Mouse (Mus musculus): ENCODE measurements at regions not wholly inside any gene's neighbourhood (a gene's known extent, or its start where the extent isn't known, plus 50 kb on each side); places are given as distances from the start of the nearest gene placed in this dataset.
A peak's percentile ranks its signal among the peaks of the same experiment; 100 is the strongest.

DNA sequence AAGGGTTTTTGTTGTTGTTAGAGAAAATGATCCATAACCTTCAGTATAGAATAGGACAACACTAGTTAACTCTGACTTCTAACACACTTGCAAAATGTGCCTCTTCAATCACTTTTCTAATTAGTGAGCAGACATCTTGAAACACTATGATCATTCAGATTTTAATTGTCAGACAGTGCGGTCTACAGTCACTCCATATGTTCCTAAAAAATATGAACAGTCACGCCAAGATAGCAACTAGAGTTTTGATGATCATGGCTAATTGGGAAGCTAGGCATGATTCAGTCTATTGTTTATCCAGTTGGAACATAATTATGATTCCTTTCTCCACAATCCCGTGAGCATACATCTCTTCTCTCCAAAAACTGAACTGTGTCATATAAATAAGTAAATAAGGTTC, 372.1 kb downstream of the Fam198b start:
- no peak for DNase-seq

DNA sequence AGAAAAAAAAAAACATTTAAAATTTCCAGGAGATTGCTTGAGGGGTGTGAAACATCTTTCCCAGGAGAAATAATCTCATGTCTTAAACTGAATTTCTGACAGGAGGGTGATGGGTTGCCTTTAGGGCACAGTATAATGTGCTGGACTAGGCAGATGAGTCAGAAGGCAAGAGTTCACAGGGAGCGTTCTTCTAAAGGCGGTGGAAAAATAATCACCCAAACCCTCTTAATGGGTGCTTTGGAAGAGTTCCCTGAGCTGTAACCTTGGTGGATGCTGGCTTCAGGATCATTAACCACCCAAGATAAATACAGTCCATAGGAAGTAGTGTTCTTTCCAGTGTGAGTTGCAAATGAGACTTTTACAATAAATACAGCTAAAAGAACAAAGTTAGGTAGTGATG, 378.8 kb downstream of the Fam198b start:
- DNase-seq = no peak

DNA sequence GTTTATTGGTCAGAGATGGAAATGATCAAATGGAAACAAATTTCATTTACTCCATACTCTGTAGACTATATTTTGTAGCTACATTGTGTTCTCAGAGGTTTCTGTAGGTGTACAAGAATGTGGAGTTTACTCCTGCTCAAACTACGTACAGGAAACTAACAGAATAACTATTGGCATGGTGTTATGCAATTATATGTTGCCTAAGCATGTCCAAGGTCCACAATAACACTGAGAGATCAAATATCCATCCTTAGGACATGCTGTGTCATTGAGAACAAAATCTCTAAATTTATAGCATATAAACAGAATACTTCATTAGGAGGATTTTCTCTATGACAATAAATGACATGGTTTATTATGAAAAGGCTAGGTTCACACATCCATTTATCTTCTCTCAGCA, 400.3 kb downstream of the Fam198b start:
- DNase-seq = no peak

DNA sequence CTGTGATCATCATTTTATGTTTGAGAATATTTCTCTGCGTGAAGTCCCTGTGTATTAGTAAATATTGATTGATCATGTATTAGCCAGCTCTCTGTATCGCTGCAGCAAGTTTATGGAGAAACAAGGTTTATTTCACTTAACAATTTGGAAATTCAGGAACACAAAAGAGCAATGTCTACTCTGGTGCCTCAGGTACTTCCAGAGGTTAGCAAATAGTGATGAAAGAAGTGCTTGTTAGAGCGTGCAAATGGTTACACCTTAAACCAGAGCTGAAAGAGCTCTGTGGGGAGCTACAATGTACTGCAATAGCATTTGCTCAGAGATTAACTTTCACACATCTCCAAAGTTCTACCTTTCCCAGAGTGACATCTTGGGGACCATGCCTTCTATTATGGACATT, 400.9 kb downstream of the Fam198b start:
- no peak for DNase-seq

DNA sequence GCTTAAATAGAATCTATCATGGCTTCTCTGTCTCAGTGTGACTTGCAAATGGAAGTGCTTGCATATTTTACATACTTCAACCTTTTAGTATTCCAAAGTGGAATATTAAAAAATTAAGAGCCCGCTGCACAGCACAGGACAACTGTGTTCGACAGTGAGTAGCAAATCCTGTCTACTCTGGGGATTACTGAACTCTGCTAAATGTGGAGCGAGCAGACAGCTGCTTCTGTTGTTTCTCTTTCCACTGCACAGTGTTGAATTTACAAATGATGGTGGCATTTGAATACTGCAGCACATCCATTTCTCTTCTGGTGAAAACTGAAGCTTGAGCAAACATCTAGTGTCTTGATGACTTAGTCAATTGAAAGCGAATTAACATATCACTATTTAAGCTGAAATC, 409.2 kb downstream of the Fam198b start:
- DNase-seq = no peak

DNA sequence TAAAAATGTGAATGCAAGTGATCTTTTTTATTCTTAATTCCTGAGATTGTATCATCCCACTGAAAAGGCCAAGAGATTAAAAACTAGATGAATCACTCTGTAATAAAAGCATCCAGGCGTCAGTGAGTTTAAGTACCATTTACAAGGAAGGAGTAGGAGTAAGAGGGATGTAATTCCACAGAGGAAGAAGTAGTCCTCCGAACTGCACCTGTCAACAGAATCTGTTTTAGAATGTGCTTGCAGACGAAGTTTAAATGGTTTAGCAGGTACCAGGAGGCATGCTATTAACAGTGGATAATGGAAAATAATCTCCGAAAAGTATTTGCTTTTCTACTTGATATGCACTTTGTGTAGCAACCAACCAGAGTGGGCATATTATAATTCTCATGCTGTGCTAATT, 423.3 kb downstream of the Fam198b start:
- no peak for DNase-seq

DNA sequence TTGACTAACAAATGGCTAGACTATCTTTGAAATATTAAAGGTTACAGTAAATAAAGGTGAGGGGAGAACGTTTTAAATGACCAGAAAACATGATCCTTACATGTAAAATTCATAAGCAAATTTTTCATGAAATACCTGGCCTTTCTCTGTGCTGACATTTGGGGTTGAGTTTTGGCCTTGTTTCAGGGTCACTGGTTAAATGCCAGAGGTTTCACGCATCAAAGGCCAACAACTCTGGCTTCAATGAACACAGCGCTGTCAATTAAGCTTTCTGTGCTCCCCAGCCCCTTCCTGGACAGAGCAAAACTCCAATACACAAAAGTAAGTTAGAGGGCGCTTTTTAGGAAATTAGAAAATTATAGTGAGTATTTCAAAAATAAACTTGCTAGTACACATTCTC, 425.6 kb downstream of the Fam198b start:
- DNase-seq = peak; percentile 37

DNA sequence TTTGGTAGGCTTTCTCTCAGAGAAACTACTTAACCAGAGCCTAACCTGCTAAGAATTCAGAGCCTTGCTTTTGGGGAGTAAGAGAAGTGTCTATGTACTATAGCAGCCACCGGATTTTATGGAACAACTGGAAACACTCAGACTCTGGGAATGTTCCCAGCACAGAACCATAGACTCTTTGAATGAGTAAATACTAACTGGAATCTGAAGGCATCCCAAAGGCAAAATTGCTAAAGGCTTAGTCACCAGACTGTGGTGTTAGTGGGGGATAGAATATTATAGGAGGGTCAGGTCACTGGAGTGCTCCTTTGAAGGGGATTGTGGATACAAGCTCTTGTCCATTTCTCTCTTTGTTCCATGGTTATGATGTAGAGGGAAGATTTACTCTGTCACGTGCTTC, 427.4 kb downstream of the Fam198b start:
- no peak for DNase-seq

DNA sequence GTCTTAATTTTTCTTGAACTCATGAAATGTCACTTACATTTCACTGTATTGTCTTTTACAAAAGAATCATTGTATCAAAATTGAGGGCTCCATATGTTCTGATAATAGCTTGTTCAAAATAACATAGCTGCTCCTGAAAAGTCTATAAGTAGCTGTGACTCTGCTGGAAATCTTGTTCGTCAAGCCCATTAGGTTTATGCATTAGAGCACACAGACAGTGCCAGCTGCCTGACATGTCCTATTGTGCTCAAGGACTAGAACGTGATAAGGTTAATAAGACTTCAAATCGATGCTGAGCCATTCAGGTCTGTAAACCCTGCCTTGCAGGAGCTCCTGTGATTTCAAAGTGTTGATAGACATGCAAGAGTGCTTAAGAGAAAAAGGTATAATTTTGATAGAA, 438.0 kb downstream of the Fam198b start:
- no peak for DNase-seq

DNA sequence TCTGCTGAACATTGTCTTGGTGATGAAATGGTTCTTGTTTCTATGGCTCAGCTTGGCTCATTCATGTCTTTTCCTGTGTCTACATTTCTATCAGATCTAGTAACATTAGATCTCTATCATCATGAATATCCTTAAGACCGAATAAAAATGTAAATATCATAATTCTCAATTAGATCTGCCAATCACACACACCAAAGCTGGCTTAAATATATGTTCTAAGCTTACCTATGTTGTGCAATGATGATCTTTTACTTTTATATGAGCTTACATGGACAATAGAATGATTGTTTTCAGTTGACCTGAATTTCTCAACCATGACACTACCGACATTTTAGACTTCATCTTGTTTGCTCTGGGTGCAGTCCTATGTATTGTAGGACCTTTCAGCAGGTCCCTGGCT, 440.4 kb downstream of the Fam198b start:
- no peak for DNase-seq

DNA sequence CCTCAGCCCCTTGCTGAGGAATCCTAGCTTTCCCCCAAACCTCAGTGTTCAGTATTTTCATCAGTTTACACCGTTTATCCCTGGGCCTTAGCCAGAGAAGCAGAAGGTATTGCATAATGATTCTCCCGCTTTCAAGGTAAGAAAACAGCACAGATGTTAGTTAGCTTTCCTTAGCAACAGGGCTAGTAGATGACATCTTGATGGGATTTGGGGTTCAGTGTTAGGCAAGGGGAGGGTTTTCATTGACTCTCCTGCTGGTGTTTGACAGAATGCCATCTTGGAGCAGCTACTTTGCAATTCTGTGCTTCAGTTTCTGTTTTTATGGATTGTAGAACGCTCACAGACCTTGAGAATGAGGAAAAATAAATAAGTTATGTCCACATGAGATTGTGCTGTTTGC, 447.4 kb downstream of the Fam198b start:
- DNase-seq = no peak

DNA sequence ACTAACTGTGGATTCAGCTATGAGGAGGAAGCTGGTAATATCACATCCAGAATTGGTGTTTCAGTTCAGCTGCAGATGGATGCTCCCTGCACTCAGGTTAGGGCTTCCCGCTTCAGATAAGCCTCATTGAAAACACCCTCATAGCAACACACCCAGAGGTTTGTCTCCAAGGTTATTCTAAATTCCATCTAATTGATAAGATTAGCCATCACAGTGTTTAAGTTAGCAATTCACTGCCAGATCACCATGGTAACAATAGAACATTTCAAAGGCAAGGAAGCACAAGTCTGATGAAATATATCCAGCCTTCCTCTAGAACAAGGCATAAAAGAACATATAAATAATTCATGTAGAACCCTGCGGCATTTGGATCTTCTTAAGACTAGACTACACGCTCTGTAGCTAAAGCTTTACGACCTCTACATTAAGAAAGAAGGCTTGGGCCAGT, 450.1 kb downstream of the Fam198b start:
- no peak for DNase-seq

DNA sequence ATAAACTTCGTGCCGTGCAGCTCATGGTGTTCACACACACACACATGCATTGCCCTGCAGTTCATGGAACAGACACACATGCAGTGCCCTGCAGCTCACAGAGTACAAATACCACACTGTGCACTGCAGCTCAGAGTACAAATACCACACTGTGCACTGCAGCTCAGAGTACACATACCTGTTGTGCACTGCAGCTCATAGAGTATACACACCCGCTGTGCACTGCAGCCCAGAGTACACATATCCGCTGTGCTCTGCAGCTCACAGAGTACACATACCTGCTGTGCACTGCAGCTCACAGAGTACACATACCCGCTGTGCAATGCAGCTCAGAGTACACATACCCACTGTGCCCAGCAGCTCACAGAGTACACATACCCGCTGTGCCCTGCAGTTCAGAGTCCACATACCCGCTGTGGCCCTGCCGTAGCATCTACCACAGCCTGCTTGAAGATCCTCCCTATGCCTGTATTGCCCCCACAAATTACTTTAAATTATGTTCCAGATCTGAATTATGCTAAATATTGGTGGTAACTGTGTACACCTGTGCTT, 451.9 kb downstream of the Fam198b start:
- no peak for DNase-seq

DNA sequence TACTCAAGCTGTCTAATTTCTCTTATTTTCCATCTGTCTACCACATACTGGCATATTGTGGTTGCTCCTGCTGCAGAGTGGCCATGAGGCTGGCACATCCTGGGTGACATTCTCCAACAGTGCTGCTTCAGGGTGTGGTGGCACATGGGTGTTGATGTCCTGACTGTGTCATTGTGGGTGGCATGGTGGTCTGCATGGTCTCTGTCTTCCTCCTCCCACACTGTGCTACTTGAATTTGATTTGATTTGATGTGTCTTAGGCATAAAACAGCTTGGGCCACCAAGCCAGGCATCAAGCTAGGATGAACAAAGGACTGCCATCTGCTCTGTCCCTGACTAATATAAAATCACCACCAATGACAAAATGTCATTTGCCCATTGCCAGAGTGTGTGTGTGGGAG, 434.7 kb downstream of the Gria2 start:
- DNase-seq = no peak

DNA sequence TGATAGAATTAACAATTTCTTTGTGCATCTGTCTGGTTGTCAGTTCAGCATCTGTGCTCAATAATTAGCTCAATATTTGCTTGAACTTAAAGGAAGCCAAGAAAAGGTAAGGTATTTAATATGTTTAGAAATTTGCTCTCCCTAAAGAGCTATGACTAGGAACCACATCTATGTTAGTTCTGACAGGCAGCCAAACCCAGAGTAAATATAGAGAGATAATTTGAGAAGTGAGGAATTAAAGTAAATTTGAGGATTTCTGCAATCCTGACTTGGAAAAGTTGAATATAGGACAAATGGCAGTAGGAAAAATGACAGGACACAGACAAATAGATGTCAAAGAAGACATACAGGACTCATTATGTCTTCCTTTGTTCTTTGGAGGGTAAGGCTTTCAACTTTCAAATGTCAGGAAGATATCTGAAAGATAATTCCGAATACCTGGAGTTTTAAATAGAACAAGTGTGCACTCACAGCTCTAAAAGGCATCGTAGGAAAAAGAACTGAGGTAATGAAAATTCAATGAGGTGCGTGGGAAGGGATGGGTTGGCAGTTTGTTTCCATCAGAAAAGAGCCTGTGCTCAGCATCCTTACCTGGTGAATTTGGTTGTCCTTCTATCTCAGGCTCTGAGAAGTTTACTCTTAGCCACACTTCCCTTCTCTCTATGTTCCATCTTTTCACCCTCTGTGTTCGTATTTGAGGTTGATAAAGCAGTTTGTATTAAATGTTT, 433.3 kb downstream of the Gria2 start:
- DNase-seq = no peak

DNA sequence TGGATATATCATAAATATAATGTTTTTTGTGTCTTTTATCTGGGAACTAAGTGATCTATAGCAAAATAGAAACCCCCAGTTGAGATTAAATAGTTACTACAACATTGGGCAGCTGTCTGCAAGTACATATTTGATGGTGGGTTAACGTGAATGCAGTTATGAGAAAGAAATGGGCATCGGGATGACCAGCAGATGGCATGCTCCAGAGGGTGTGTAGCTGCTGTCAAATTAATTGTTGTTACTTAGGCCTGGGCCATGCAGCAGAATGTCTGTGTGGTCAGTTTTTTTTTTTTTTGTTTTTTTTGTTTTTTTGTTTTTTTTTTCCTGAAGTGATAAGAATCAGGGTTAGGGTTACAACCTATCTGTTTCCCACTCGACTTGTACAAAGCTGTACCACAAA, 430.2 kb downstream of the Gria2 start:
- no peak for DNase-seq

DNA sequence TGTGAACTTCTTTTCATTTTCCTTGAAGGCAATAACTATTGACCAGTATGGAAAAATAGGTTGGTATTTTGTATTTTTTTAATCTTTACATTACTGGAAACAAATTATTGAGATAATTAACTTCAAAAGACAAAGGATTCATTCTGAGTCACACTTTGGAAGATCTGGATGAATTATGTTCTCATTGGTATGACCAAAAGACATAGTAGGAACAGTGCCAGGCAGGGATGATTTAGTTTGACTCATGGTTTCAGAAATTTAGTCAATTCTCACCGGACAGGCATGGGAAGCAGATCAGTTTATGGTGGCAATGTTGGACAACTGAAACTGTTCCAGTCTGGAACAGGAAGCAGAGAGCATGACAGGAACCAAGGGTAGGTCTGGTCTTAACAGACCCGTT, 416.6 kb downstream of the Gria2 start:
- DNase-seq = peak; percentile 40

DNA sequence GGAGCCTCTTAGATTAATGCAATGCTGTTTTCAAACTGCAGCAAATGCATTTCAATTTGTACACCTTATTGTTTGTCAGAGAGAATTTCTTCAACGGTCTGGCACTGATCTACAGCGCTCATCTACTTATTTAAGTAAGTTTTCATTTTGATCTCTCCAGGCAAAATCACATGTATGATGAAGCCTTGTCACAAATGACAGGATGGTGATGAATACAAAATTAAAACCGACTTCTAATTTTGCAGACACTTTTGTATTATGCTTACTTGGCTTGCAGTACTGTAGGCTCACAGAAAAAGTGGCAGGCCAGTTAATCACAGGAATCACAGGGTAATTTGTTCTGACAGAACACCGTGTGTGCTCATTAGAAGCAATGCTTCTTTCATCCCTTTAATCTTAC, 406.4 kb downstream of the Gria2 start:
- no peak for DNase-seq

DNA sequence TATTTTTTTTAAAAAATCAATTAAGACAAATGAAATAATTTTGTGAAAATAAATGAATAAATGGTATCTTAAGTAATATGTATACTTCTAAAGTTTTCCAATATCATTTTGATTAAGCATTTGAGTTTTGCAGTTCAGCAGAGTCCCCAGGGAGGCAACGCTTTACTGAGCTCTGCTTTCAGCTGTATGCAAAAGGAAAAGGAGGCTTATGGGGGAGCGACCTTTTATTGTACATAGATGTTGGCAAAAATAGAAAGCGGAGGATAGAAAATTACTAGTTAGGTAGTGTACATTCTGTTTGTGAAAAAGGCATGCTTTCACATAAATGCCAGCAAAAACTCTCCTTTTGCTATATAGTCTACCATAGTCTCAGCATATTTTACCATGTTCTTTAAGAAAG, 382.2 kb downstream of the Gria2 start:
- DNase-seq = no peak

DNA sequence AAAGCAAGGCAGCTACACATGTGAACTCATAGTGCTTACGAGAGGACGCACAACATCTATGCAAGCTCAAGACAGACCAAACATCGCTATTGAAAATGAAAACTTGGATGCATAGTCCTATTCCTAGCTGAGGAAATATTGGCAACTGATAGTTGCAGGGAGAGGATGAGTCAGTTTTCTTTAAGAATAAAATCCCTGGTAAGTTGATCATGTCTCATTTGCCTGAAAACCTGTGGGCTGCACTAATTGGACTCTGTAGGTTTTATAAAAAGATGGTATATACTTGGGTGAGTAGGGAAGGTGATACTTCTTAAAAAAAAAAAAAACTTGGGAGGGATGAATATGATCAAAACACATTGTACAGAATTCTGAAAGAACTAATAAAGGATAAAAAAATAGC, 381.2 kb downstream of the Gria2 start:
- DNase-seq = no peak

DNA sequence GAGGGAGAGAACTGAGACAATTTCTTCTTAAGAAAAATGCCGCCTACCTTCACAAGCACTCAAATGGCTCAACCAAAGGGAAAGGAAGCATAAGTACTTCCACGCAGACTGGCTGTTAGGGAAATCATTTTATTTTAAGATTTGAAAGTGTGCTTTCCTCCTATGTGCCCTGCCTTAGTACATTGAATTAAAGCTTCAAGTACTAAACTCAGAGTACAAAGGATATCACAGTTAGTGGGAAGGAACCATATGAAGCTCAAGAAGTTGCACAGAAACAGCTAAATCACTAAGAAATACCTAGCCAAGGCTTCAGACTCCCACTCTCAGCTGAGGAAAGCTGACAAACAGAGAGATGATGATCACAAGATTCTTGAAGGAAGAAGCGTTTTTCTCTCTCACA, 380.5 kb downstream of the Gria2 start:
- DNase-seq = no peak

DNA sequence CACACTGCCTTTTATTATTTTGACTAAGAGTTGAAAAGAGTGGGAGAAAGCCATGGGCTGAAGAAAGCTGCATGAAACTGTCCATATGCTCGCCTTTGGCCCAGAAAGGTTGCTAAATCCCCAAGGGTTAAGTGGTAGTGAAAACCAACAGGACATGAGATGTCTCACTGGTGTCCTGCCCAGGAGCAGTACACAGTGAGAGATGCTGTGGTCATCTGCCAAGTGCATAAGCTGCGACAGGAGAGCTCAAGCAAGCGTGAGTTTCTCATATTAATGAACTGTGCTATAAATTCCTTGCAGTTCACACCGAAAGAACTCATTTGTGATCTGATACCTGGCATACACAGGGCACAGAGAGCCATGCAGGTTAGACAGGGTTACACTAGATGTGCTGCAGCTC, 380.0 kb downstream of the Gria2 start:
- no peak for DNase-seq
